Comparison of ENCODE assay signal across 10 mouse cellular contexts in the genomic region with DNA sequence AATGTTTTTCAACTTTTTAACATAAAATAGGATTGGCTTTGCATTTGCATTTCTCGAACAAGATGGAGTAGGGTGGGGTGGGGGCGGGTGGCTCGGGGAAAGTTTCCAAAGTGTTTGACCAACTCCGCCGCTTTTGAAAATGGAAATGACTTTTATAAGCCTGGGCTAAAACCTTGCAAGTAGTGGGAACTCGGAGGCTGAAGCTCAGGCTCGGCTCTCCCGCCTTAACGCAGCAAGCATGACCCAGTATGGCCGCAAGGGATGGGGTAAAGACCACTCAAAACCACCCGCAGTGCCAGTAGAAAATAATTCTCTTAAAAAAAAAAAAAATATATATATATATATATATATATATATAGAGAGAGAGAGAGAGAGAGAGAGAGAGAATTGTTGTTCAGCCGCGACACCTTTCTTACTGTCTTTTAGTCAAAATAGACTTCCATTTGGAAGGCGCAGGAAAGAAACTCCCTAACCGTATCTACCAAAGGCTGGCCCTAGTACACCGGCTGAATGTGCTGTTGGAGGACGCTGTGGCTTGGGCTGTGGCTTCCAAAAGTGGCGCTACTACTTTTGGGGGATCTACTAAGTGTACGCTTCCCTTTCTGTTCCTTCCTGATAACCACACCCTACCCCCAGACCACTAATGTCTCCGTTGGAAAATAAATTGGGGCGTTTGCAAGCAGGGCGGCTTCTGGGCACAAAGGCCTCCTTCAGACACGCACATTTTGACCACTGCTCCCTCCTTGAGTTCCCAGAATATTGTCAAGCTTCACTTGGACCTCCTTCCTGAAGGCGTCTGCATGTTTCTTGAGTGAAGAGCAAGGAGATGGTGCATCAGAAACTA.
DNase-seq lines count a peak whose midpoint lies in the region; ATAC-seq and TF ChIP-seq lines count a peak whose summit lies in the region.
"Had no signal": no experiment of that assay in that cellular context is flagged by ENCODE, and none has a peak within 500 bp of the region (broad histone marks: within the 10 kb centered on the region; RNA-seq: fewer than 3 reads in every experiment).

No protein-coding gene starts in this region.

- H3K79me2 ChIP-seq in heart, adult 2 months (replicated peaks; ENCODE audit: control insufficient read depth, insufficient read depth, low read length): no peaks in the 10 kb centered on the region

- H3K9me3 ChIP-seq in heart, embryonic 10.5 days: no peaks in the 10 kb centered on the region
- no peaks in the 10 kb centered on the region for H3K9me3 ChIP-seq in hindbrain, embryonic 12.5 days (replicated peaks)
- H3K9me3 ChIP-seq in midbrain, embryonic 12.5 days: no peaks in the 10 kb centered on the region

- no peak for DNase-seq in heart, embryonic 10.5 days (ENCODE audit: low spot score)
- no peak for DNase-seq in heart, adult 2 months
- DNase-seq in right cerebral cortex, postnatal 14 days: no peak
- no peak for DNase-seq in spleen, postnatal 14 days (ENCODE audit: low spot score in 2 of 2)
- no peak for DNase-seq in spleen, adult 12 weeks (ENCODE audit: low spot score)
- DNase-seq: B cell, adult 2 months; cerebellum, adult 11-12 months had no signal

- peak; percentile 87 for ATAC-seq in common myeloid progenitor, adult 5-6 weeks (replicated peaks; ENCODE audit: low read depth, poor library complexity, severe bottlenecking)
- ATAC-seq in hindbrain, embryonic 12.5 days (ENCODE audit: low FRiP score): peak; percentile 8; the same call in 1 of the 2 replicates
- no peak; the same call in 1 of the 2 replicates for ATAC-seq in midbrain, embryonic 12.5 days (ENCODE audit: low FRiP score, low read depth)

- no peak overlapping the region for H3K27ac ChIP-seq in heart, embryonic 10.5 days
- H3K27ac ChIP-seq in heart, adult 2 months: no peak overlapping the region
- H3K27ac ChIP-seq in hindbrain, embryonic 12.5 days: no peak overlapping the region
- no peak overlapping the region for H3K27ac ChIP-seq in midbrain, embryonic 12.5 days (replicated peaks)

- H3K4me3 ChIP-seq in heart, embryonic 10.5 days: peak overlapping the region; percentile 49
- no peak overlapping the region for H3K4me3 ChIP-seq in heart, adult 2 months
- H3K4me3 ChIP-seq in hindbrain, embryonic 12.5 days: no peak overlapping the region
- 0 out of 2 replicates have a peak overlapping the region, but pooled peaks have one; percentile 5 for H3K4me3 ChIP-seq in midbrain, embryonic 12.5 days

- no peak for TF ChIP-seq EP300 in heart, adult 2 months (IDR thresholded peaks at IDR 0.05; ENCODE audit: insufficient read depth, low read depth, low read length)

- no peak overlapping the region for H3K9ac ChIP-seq in heart, adult 2 months (ENCODE audit: low read depth, low read length)
- no peak overlapping the region for H3K9ac ChIP-seq in hindbrain, embryonic 12.5 days
- H3K9ac ChIP-seq in midbrain, embryonic 12.5 days (replicated peaks): no peak overlapping the region

- WGBS in heart, embryonic 10.5 days: 2% methylated on average over 24 of the region's 24 CpGs
- 7% methylated on average over 24 of the region's 24 CpGs for WGBS in heart, adult 2 months
- 3% methylated on average over 24 of the region's 24 CpGs for WGBS in hindbrain, embryonic 12.5 days
- WGBS in midbrain, embryonic 12.5 days: 2% methylated on average over 24 of the region's 24 CpGs

- 0 out of 2 replicates have a peak, but pooled peaks cover 6% of the 10 kb centered on the region for H3K4me1 ChIP-seq in heart, embryonic 10.5 days
- no peaks in the 10 kb centered on the region for H3K4me1 ChIP-seq in heart, adult 2 months (ENCODE audit: control insufficient read depth, insufficient read depth, low read length)
- peaks cover 18% of the 10 kb centered on the region for H3K4me1 ChIP-seq in hindbrain, embryonic 12.5 days
- peaks cover 25% of the 10 kb centered on the region for H3K4me1 ChIP-seq in midbrain, embryonic 12.5 days

- peaks cover 83% of the 10 kb centered on the region for H3K27me3 ChIP-seq in heart, embryonic 10.5 days (ENCODE audit: insufficient read depth, poor library complexity, severe bottlenecking)
- H3K27me3 ChIP-seq in heart, adult 2 months (ENCODE audit: control insufficient read depth, insufficient read depth, low read length): peaks cover 3% of the 10 kb centered on the region
- peaks cover 91% of the 10 kb centered on the region for H3K27me3 ChIP-seq in hindbrain, embryonic 12.5 days
- H3K27me3 ChIP-seq in midbrain, embryonic 12.5 days: peaks cover 94% of the 10 kb centered on the region

- TF ChIP-seq POLR2A in heart, adult 2 months (IDR thresholded peaks at IDR 0.05; ENCODE audit: insufficient read depth, low read depth, low read length): no peak

- no peaks in the 10 kb centered on the region for H3K36me3 ChIP-seq in heart, embryonic 10.5 days
- H3K36me3 ChIP-seq in heart, adult 2 months (ENCODE audit: control insufficient read depth, insufficient read depth, low read length): no peaks in the 10 kb centered on the region
- H3K36me3 ChIP-seq in hindbrain, embryonic 12.5 days: no peaks in the 10 kb centered on the region
- H3K36me3 ChIP-seq in midbrain, embryonic 12.5 days: no peaks in the 10 kb centered on the region

- H3K4me2 ChIP-seq in hindbrain, embryonic 12.5 days (replicated peaks): peak overlapping the region; percentile 36
- peak overlapping the region; percentile 37 for H3K4me2 ChIP-seq in midbrain, embryonic 12.5 days (replicated peaks)

- no peak for TF ChIP-seq CTCF in heart, adult 2 months (IDR thresholded peaks at IDR 0.05)

- intact Hi-C loops in heart, adult 2 months (cut with DNase I): no loop called here

Comparison
In these comparisons a context has a peak if more than half of its experiments do, and no peak if none do; other contexts are left out.
1. H3K4me3 ChIP-seq: peak in heart, embryonic 10.5 days (single experiment) and midbrain, embryonic 12.5 days (single experiment); none in heart, adult 2 months (single experiment) and hindbrain, embryonic 12.5 days (single experiment).